Mouse (Mus musculus): ENCODE data around the gene Slc6a5. TPM values are rescaled to one million over a fixed set of nuclear protein-coding genes. Genes with fewer than 3 reads are reported as not detected.
"Not testable (repeated sequence)": the region's sequence is repeated elsewhere in the genome, so short reads cannot be mapped to it uniquely, and the experiment has no call there.

Gene Slc6a5
- polyA plus RNA-seq, 1 experiment from 2014 or later: not detected

- Histone ChIP-seq H3K9ac (replicated peaks) (no peak overlapping the region), H3K27ac (no peak overlapping the region), H3K9me3 (no peaks in the 10 kb centered on the region), H3K4me1 (replicated peaks) (peaks cover 6% of the 10 kb centered on the region; the same call in 1 of the 2 replicates), H3K27me3 (peaks cover 100% of the 10 kb centered on the region), H3K36me3 (no peaks in the 10 kb centered on the region), H3K4me3 (replicated peaks) (no peak overlapping the region), H3K4me2 (no peak overlapping the region)
- no peak for ATAC-seq (ENCODE audit: insufficient number of reproducible peaks, insufficient read depth, low FRiP score, low TSS enrichment, low read depth)
- 3% methylated on average over 5 of the region's 5 CpGs for WGBS
Observed at GRCm38 (mm10) chr7:49913728-49914328, 3.9 kb downstream of the Slc6a5 start.

GRCm38 (mm10) chr7:49914946-49915345, 5.0 kb downstream of the Slc6a5 start:
- no peak overlapping the region for H3K27ac ChIP-seq
- peaks cover 99% of the 10 kb centered on the region for H3K27me3 ChIP-seq
- no peaks in the 10 kb centered on the region for H3K36me3 ChIP-seq
- no peak overlapping the region for H3K9ac ChIP-seq (replicated peaks)
- H3K4me1 ChIP-seq (replicated peaks): peaks cover 6% of the 10 kb centered on the region; the same call in 1 of the 2 replicates
- WGBS: 1% methylated on average over 9 of the region's 9 CpGs
- H3K9me3 ChIP-seq: peaks cover 5% of the 10 kb centered on the region; the same call in 1 of the 2 replicates
- no peak overlapping the region for H3K4me3 ChIP-seq (replicated peaks)
- H3K4me2 ChIP-seq: no peak overlapping the region
- ATAC-seq (ENCODE audit: insufficient number of reproducible peaks, insufficient read depth, low FRiP score, low TSS enrichment, low read depth): no peak

GRCm38 (mm10) chr7:49915471-49915870, 5.5 kb downstream of the Slc6a5 start:
- no peaks in the 10 kb centered on the region for H3K36me3 ChIP-seq
- 0% methylated on average over 11 of the region's 11 CpGs for WGBS
- H3K27ac ChIP-seq: no peak overlapping the region
- H3K9me3 ChIP-seq: peaks cover 5% of the 10 kb centered on the region; the same call in 1 of the 2 replicates
- H3K9ac ChIP-seq (replicated peaks): no peak overlapping the region
- peaks cover 99% of the 10 kb centered on the region for H3K27me3 ChIP-seq
- H3K4me2 ChIP-seq: no peak overlapping the region
- H3K4me1 ChIP-seq (replicated peaks): peaks cover 6% of the 10 kb centered on the region; the same call in 1 of the 2 replicates
- H3K4me3 ChIP-seq (replicated peaks): no peak overlapping the region
- ATAC-seq (ENCODE audit: insufficient number of reproducible peaks, insufficient read depth, low FRiP score, low TSS enrichment, low read depth): no peak

- Histone ChIP-seq H3K4me2 (no peak overlapping the region), H3K9me3 (peaks cover 5% of the 10 kb centered on the region; the same call in 1 of the 2 replicates), H3K36me3 (no peaks in the 10 kb centered on the region), H3K4me3 (replicated peaks) (no peak overlapping the region), H3K27ac (no peak overlapping the region), H3K4me1 (replicated peaks) (no peaks in the 10 kb centered on the region), H3K9ac (replicated peaks) (no peak overlapping the region), H3K27me3 (peaks cover 71% of the 10 kb centered on the region)
- no peak for ATAC-seq (ENCODE audit: insufficient number of reproducible peaks, insufficient read depth, low FRiP score, low TSS enrichment, low read depth)
- 86% methylated on average over 4 of the region's 4 CpGs for WGBS
Observed at GRCm38 (mm10) chr7:49919494-49919893, 9.5 kb downstream of the Slc6a5 start.

- H3K4me1 ChIP-seq (replicated peaks): no peaks in the 10 kb centered on the region
- no peak overlapping the region for H3K27ac ChIP-seq
- no peak overlapping the region for H3K9ac ChIP-seq (replicated peaks)
- peaks cover 5% of the 10 kb centered on the region; the same call in 1 of the 2 replicates for H3K9me3 ChIP-seq
- 77% methylated on average over 4 of the region's 4 CpGs for WGBS
- no peak for ATAC-seq (ENCODE audit: insufficient number of reproducible peaks, insufficient read depth, low FRiP score, low TSS enrichment, low read depth)
- H3K4me2 ChIP-seq: no peak overlapping the region
- no peak overlapping the region for H3K4me3 ChIP-seq (replicated peaks)
- peaks cover 61% of the 10 kb centered on the region for H3K27me3 ChIP-seq
- no peaks in the 10 kb centered on the region for H3K36me3 ChIP-seq
Observed at GRCm38 (mm10) chr7:49920751-49921150, 10.8 kb downstream of the Slc6a5 start.

- H3K4me1 ChIP-seq (replicated peaks): no peaks in the 10 kb centered on the region
- H3K9ac ChIP-seq (replicated peaks): no peak overlapping the region
- H3K27ac ChIP-seq: no peak overlapping the region
- H3K9me3 ChIP-seq: peaks cover 5% of the 10 kb centered on the region; the same call in 1 of the 2 replicates
- 52% methylated on average over 4 of the region's 4 CpGs for WGBS
- H3K4me3 ChIP-seq (replicated peaks): no peak overlapping the region
- ATAC-seq (ENCODE audit: insufficient number of reproducible peaks, insufficient read depth, low FRiP score, low TSS enrichment, low read depth): no peak; the same call in 1 of the 2 replicates
- peaks cover 39% of the 10 kb centered on the region for H3K27me3 ChIP-seq
- H3K4me2 ChIP-seq: peak overlapping the region; percentile 38; the same call in 1 of the 2 replicates
- H3K36me3 ChIP-seq: no peaks in the 10 kb centered on the region
Observed at GRCm38 (mm10) chr7:49922928-49923327, 13.0 kb downstream of the Slc6a5 start.

- no peak overlapping the region for H3K9ac ChIP-seq (replicated peaks)
- 2% methylated on average over 13 of the region's 13 CpGs for WGBS
- no peaks in the 10 kb centered on the region for H3K36me3 ChIP-seq
- H3K27ac ChIP-seq: no peak overlapping the region
- peaks cover 5% of the 10 kb centered on the region; the same call in 1 of the 2 replicates for H3K9me3 ChIP-seq
- 0 out of 2 replicates have a peak, but pooled peaks cover under 1% of the 10 kb centered on the region for H3K4me1 ChIP-seq (replicated peaks)
- H3K4me2 ChIP-seq: peak overlapping the region; percentile 38; the same call in 1 of the 2 replicates
- peaks cover 34% of the 10 kb centered on the region for H3K27me3 ChIP-seq
- ATAC-seq (ENCODE audit: insufficient number of reproducible peaks, insufficient read depth, low FRiP score, low TSS enrichment, low read depth): peak; percentile 57; the same call in 1 of the 2 replicates
- H3K4me3 ChIP-seq (replicated peaks): no peak overlapping the region
Observed at GRCm38 (mm10) chr7:49923376-49923775, 13.4 kb downstream of the Slc6a5 start.

GRCm38 (mm10) chr7:49928571-49928970, 18.6 kb downstream of the Slc6a5 start:
- 43% methylated on average over 3 of the region's 3 CpGs for WGBS
- peaks cover 9% of the 10 kb centered on the region for H3K4me1 ChIP-seq (replicated peaks)
- H3K36me3 ChIP-seq: no peaks in the 10 kb centered on the region
- H3K27ac ChIP-seq: no peak overlapping the region
- no peak overlapping the region for H3K4me3 ChIP-seq (replicated peaks)
- no peaks in the 10 kb centered on the region for H3K9me3 ChIP-seq
- peaks cover 3% of the 10 kb centered on the region; the same call in 1 of the 2 replicates for H3K27me3 ChIP-seq
- ATAC-seq (ENCODE audit: insufficient number of reproducible peaks, insufficient read depth, low FRiP score, low TSS enrichment, low read depth): peak; percentile 64
- no peak overlapping the region for H3K4me2 ChIP-seq
- H3K9ac ChIP-seq (replicated peaks): no peak overlapping the region

- Histone ChIP-seq H3K27me3 (no peaks in the 10 kb centered on the region; the same call in 1 of the 2 replicates), H3K4me3 (replicated peaks) (no peak overlapping the region)
- no peak for ATAC-seq (ENCODE audit: insufficient number of reproducible peaks, insufficient read depth, low FRiP score, low TSS enrichment, low read depth)
Observed at GRCm38 (mm10) chr7:49929999-49930398, 20.1 kb downstream of the Slc6a5 start.

GRCm38 (mm10) chr7:49933386-49934115, 23.6 kb downstream of the Slc6a5 start:
- H3K9ac ChIP-seq (replicated peaks); H3K36me3 ChIP-seq; H3K4me3 ChIP-seq (replicated peaks); H3K27me3 ChIP-seq; H3K4me1 ChIP-seq (replicated peaks); ATAC-seq (ENCODE audit: insufficient number of reproducible peaks, insufficient read depth, low FRiP score, low TSS enrichment, low read depth); H3K27ac ChIP-seq; H3K4me2 ChIP-seq; H3K9me3 ChIP-seq: not testable (repeated sequence)
- 84% methylated on average over 14 of the region's 14 CpGs for WGBS

More at GRCm38 (mm10) chr7:49929999-49930398, 20.1 kb downstream of the Slc6a5 start:
- Histone ChIP-seq H3K9ac (replicated peaks) (no peak overlapping the region), H3K4me2 (no peak overlapping the region), H3K27ac (no peak overlapping the region), H3K36me3 (no peaks in the 10 kb centered on the region), H3K4me1 (replicated peaks) (peaks cover 9% of the 10 kb centered on the region), H3K9me3 (no peaks in the 10 kb centered on the region)
- 87% methylated on average over 4 of the region's 4 CpGs for WGBS

GRCm38 (mm10) chr7:49936821-49937220, 26.9 kb downstream of the Slc6a5 start:
- Histone ChIP-seq H3K27ac (no peak overlapping the region), H3K4me3 (replicated peaks) (no peak overlapping the region)
- 89% methylated on average over 3 of the region's 3 CpGs for WGBS

More at GRCm38 (mm10) chr7:49936821-49937220, 26.9 kb downstream of the Slc6a5 start:
- Histone ChIP-seq H3K36me3 (no peaks in the 10 kb centered on the region), H3K4me2 (no peak overlapping the region), H3K27me3 (no peaks in the 10 kb centered on the region; the same call in 1 of the 2 replicates), H3K9me3 (no peaks in the 10 kb centered on the region), H3K9ac (replicated peaks) (no peak overlapping the region), H3K4me1 (replicated peaks) (peaks cover 7% of the 10 kb centered on the region)
- no peak for ATAC-seq (ENCODE audit: insufficient number of reproducible peaks, insufficient read depth, low FRiP score, low TSS enrichment, low read depth)
